Mouse (Mus musculus): Measurements from ENCODE around the gene Cenpb.

DNA sequence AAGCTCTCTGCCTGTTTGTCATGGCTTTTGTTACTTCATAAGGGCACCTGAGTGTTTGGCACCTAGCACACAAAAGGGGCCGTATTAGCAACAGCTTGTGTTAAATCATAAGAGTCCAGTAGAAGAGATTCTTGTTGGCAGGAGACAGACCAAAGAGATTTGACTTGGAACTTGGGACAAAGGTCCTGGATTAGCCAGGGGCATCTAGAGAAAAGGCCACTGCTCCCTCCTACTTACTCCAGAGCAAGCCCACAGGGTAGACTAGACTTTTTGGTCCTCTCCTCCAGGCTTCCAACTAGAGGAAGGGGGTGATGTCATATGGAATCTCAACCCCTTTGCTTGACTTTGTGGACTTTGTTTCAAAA, 3.9 kb downstream of the Cenpb start:
- TF ChIP-seq POLR2A (IDR thresholded peaks at IDR 0.05; ENCODE audit: low read depth, low read length) = no peak
- no peak for TF ChIP-seq CTCF (IDR thresholded peaks at IDR 0.05; ENCODE audit: borderline replicate concordance, insufficient read depth, low read length)

Measured in embryonic fibroblast, embryonic 13.5 days (primary cell).